Mouse (Mus musculus) skeletal muscle tissue, adult 2 months (tissue): ENCODE measurements at regions not wholly inside any gene's neighbourhood (a gene's known extent, or its start where the extent isn't known, plus 50 kb on each side); places are given as distances from the start of the nearest gene placed in this dataset.

ENCODE experiments used
- DNase-seq: peaks from one replicate; pipeline ENCODE4 v3.0.0-alpha.2; 2012; ENCODE audit warnings: low read depth, low spot score

GRCm38 (mm10) chr12:106480281-106481060 lies 470.4 kb downstream of the Vrk1 start:
- no peak for DNase-seq

DNA sequence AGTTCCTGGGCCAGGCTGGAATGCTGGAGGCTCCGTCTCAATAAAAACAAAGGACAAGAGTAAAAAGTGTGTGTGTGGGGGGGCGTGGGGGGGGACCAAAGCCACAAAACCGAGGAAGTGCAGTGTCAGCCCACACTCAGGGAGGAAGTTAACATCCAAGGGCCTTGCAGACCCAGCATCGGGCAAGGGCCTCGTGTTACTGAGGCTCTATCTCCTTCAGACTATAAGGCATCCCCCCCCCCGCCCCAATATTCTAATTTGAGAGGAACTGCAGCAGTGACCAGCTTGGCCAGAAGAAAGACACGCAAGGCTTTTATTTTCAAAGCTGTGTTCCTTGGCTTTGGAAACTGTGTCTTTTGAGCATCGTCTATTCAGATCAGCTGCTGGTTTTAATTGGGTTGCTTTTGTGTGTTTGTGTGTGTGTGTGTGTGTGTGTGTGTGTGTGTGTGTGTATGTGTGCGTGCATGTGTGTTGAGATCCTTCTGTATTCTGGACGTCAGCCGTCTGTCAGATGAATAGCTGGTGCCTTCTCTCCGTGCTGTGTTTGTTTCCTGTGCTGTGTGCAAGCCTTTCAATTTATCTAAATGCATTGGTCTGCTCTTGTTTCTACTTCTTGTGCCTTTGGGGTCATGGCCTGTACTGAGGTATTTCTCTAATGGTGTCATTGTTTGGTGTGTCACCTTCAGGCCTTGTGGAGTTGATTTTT lies 491.7 kb downstream of the Vrk1 start:
- no peak for DNase-seq

GRCm38 (mm10) chr12:106504285-106504684 lies 494.3 kb downstream of the Vrk1 start:
- DNase-seq: no peak

DNA sequence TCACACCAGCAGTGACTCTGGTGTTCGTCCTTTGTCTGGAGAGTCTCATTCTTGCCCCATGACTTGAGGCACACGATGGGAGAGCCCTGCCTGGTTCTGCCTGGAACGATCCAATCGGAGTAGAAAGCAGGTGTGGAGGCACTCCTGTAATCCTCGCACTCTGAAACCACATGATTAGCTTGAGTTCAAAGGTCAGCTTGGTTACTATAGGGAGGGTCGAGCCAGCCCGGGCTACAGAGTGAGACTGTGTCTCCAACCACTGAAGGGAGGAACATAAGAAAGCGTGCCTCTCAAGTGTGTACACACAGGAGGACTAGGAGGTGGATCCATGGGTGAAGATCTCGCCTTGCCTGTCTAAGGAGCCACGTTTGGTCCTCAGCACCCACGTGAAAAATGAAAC lies 504.0 kb downstream of the Vrk1 start:
- DNase-seq: no peak

- DNase-seq: no peak
Observed at GRCm38 (mm10) chr12:106515257-106515788, 505.3 kb downstream of the Vrk1 start.

DNA sequence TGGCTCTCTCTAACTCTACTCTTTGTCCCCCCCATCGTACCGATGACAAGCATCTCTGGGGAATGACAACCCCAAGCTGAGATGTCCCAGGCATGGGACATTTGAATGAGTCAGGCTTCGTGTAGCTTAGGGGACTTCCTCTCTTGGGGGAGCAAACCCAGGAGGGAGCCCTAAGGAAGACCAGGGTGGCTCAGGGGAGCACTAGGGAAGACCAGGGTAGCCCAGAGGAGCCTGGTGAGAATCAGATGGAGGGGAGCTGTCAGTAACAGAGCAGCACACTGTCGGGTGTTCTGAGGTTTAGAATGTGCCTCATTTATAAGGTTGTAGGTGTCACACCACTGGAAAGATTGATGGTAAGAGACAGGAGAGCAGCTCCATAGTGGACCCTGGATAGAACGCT lies 509.1 kb downstream of the Vrk1 start:
- DNase-seq: no peak

GRCm38 (mm10) chr12:106524411-106524810 lies 514.4 kb downstream of the Vrk1 start:
- no peak for DNase-seq

DNA sequence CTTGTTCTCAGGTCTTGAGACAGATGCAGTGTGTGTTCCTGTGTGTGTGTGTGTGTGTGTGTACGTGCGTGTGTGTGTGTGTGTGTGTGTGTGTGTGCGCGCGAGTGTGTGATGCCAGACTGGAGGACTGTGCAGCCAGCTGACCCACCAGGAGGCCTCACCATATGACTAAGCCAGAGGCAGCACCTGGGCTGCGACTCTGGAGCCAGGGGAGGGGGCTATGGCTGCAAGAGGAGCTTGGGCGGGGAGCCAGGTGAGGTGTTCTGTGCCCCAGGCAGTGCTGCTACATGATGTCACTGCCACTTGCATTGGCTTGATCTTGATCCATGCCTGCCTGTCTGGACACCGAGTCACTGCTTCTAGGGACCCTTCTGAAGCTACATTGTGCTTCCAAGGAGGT lies 517.1 kb downstream of the Vrk1 start:
- no peak for DNase-seq

GRCm38 (mm10) chr12:106527699-106528434 lies 517.8 kb downstream of the Vrk1 start:
- no peak for DNase-seq

DNA sequence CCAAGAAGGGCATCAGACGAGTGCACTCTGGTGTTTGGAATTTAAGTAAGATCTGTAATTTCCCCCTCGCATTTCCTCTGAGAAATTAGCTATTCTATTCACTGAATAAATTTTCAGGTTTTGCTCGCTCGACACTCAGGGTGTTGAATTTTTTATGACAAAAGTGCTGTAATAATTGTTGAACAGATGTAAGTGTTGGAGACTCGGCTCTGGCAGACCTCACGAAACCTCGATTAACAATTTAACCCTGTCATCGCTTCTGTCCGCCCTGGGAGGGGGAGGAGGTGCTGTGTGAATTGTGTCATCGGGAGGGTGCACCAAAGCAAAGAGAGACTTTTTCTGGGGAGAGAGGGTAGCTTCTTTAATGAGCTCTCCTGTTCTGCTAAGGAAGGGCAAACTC lies 518.5 kb downstream of the Vrk1 start:
- no peak for DNase-seq

DNA sequence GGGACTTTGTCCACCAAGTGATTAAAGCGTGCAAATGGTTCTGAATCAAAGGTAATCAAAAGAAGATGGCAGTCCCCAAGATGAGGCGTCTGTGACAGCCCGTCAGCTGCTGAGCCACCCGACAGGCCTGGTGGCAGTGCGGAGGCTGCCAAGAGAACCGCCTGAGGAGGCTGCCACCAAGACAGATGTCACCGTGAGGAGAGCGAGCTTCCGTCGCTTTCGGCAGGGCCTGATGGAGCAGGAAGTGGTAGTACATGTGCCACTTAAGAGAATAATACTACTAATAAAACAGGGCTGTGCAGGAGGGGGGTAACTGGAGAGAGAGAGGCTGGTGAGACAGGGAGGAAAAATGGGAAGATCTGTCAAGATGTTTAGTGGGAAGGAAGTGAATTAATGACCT lies 519.1 kb downstream of the Vrk1 start:
- no peak for DNase-seq

- DNase-seq: no peak
Observed at GRCm38 (mm10) chr12:106535086-106535485, 525.1 kb downstream of the Vrk1 start.

GRCm38 (mm10) chr12:106535628-106536288 lies 525.7 kb downstream of the Vrk1 start:
- DNase-seq: no peak

DNA sequence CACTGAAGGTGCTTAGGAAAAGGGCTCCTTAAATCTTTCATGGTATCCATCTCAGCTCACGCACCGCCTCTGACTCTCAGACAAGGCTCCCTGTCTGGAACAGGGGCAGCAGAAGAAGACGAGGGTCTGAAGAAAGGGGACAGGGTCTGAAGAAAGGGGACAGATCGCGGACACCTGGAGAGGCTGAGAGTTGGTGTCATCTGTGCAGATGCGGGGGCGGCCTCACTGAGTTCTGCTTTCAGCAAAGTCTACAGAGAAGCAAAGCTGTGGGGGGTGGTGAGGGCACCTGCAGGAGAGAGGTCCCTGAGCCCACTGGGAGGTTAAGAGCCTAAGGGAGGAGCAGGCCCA lies 526.2 kb downstream of the Vrk1 start:
- DNase-seq: no peak

- no peak for DNase-seq
Observed at GRCm38 (mm10) chr12:106540003-106540402, 530.0 kb downstream of the Vrk1 start.

DNA sequence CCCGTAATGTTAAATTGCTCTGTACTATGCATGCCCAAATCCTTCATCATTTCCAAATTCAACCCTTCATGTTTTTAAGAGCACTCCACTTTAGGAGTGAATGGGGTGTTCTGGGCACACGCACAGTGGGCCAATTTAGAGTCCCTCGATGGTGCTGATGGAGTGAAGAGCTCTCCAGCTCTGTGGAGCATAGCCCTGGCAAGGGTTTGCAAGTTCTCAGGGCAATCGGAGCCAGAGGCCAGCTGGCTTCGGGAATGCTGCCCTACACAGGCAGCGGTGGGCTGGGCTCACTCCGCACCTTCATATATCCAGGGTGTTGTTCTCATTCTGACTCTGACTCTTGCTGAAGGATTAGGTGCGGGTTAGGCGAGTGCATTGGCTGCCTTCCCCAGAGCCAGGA lies 549.5 kb downstream of the Vrk1 start:
- no peak for DNase-seq

DNA sequence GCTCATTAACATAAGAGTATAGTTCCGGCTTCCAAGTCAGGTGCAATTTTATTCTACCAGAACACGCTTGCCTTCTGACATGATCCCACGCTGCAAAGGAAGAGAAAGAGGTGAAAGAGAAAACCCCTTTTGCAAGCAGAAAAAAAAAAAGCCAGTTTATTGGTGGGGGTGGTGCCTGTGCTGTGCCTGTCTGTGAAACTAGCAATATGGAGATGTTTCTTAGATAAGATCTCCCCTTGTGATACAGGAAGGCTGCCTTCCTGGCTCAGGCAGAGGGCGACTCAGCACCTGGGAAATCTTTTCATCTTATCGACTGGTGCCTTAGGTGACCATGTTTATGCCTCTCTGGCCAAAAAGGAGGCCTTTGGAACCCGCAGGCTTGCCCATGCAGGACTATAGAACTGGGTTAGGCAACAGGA lies 555.2 kb downstream of the Vrk1 start:
- no peak for DNase-seq

GRCm38 (mm10) chr12:106566361-106566760 lies 556.3 kb downstream of the Vrk1 start:
- DNase-seq: no peak

DNA sequence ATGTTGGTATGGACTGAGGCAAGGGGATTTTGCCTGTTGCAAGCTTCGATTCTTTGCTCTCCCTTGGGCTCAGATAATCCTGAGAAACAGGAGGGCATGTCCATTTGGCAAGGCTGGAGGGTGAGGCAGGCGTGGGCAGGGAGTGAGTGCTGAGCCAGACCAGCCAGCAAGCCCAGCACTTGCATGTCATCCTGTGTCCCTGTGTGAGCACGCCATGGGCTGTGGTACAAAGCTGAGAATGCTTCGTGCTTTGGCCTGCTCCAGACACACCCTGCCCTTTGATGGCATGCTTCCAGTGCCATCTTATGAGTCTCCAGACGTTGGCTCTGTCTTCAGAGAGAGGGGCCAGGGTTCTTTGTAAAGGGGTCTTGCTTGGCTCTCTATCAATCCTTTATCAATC lies 557.1 kb downstream of the Vrk1 start:
- no peak for DNase-seq

- DNase-seq: no peak
Observed at GRCm38 (mm10) chr12:106568541-106569085, 558.6 kb downstream of the Vrk1 start.

DNA sequence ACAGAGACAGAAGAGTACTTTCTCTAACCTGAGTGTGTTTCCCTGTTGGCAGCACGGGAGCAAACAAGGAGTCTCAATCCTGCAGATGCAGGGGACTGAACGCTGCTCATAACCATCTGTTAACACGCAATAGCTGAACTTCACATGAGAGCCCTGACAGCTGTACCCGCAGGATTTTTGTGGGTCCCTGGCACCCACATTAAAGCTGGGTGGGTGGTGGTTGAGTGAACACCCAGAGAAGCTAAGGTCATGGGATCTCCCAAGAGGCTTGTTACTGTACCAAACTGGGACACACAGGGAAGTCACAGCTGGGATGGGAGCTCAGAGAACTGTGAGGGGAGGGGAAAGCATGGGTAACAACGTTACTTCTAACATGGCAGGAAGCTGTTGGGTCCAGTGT lies 562.9 kb downstream of the Vrk1 start:
- DNase-seq: no peak

DNA sequence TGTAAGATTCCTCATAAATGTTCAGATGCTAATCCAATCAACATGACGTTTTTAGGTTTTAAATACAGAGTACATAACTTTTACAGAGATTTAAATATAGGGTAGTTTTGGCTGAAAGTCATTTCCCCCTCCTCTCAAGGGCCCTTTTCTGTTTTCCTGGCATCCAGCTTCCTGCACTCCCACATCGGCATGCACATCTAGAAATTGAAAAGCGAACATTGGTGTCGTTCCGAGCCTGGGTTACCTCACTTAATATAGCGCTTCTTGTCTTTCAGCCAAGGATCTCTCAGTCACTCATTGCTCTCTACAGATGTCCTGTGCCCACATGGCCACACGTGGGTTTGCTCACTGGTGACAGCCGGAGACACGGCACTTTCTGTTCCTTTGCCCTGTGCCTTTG lies 572.7 kb downstream of the Vrk1 start:
- no peak for DNase-seq
